ENCODE assay signal across 7 mouse cellular contexts in the genomic region with DNA sequence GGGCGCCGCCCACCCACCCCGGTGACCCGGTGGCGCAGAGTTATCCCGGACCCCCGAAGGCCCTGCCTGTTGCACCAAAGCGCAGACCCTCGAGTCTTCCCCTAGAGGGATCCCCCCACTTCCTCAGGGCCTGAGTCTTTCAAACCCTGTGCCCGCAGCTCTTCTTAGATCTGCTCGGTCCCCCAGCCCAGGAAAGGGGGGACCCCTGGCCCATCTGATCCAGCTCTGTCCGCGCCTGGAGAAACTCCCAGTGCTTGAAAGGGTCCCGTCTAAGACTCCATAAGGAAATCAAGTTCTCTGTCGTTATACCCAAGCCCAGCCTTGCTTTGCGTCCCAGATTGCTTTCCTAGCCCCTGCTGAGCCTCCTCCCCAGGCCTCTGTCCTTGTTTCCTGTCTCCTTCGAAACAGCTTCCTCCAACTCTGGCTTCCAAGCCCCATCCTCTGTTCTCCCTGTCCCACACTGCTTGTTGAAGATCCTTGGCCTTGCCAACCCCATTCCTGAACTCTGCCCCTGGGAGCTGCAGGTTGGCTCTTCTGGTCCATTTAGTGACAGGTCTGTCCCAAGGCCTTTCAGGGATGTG. TPM values are rescaled to one million over a fixed set of nuclear protein-coding genes. Genes with fewer than 3 reads are reported as not detected.
DNase-seq lines count a peak whose midpoint lies in the region; ATAC-seq and TF ChIP-seq lines count a peak whose summit lies in the region.

No protein-coding gene starts in this region.

- DNase-seq in spleen, adult 2 months (ENCODE audit: low read depth in 1 of 2, low spot score in 2 of 2): peak in 1 of 2 experiments; percentile 26
- DNase-seq in spleen, postnatal 36 days (ENCODE audit: low spot score in 2 of 2): no peak
- no peak for DNase-seq in forebrain, embryonic 11.5 days (ENCODE audit: low spot score)
- DNase-seq in midbrain, embryonic 14.5 days: no peak
- no peak for DNase-seq in right cerebral cortex, postnatal 36 days (ENCODE audit: low spot score in 2 of 2)
- no peak for DNase-seq in left cerebral cortex, postnatal 36 days (ENCODE audit: low spot score in 2 of 2)

- peak overlapping the region; percentile 88 for H3K9ac ChIP-seq in forebrain, embryonic 11.5 days (ENCODE audit: low read length)
- peak overlapping the region; percentile 90 for H3K9ac ChIP-seq in intestine, embryonic 16.5 days (ENCODE audit: low read depth, low read length)
- H3K9ac ChIP-seq in midbrain, embryonic 14.5 days (replicated peaks; ENCODE audit: low read length): peak overlapping the region; percentile 89

- WGBS in spleen, adult 2 months: under 1% methylated on average over 17 of the region's 17 CpGs
- 0% methylated on average over 14 of the region's 17 CpGs for WGBS in forebrain, embryonic 11.5 days
- 0% methylated on average over 17 of the region's 17 CpGs for WGBS in intestine, embryonic 16.5 days
- WGBS in midbrain, embryonic 14.5 days: 0% methylated on average over 17 of the region's 17 CpGs

- no peak for TF ChIP-seq CTCF in spleen, adult 2 months (IDR thresholded peaks at IDR 0.05; ENCODE audit: extremely low read depth, insufficient read depth, insufficient read length, insufficient replicate concordance)

- H3K4me2 ChIP-seq in forebrain, embryonic 11.5 days (ENCODE audit: low read depth, low read length, severe bottlenecking): peak overlapping the region; percentile 84
- H3K4me2 ChIP-seq in intestine, embryonic 16.5 days (ENCODE audit: low read depth, low read length): peak overlapping the region; percentile 90
- H3K4me2 ChIP-seq in midbrain, embryonic 14.5 days (ENCODE audit: low read length): peak overlapping the region; percentile 88

- H3K4me1 ChIP-seq in spleen, adult 2 months (ENCODE audit: control insufficient read depth, insufficient read depth, insufficient read length): peaks cover 12% of the 10 kb centered on the region; the same call in 1 of the 2 replicates
- H3K4me1 ChIP-seq in forebrain, embryonic 11.5 days (replicated peaks; ENCODE audit: control insufficient read depth, insufficient read depth, low read length): peaks cover 14% of the 10 kb centered on the region
- peaks cover 29% of the 10 kb centered on the region for H3K4me1 ChIP-seq in intestine, embryonic 16.5 days (ENCODE audit: control insufficient read depth, insufficient read depth, low read length)
- peaks cover 15% of the 10 kb centered on the region for H3K4me1 ChIP-seq in midbrain, embryonic 14.5 days (ENCODE audit: control insufficient read depth, insufficient read depth, low read length)

- intact Hi-C loops in left cerebral cortex, postnatal 36 days (cut with DNase I): no loop called here

- peak overlapping the region; percentile 78 for H3K4me3 ChIP-seq in spleen, adult 2 months (ENCODE audit: extremely low read depth, insufficient read depth, insufficient read length)
- peak overlapping the region; percentile 76 for H3K4me3 ChIP-seq in forebrain, embryonic 11.5 days (ENCODE audit: low read depth, low read length)
- H3K4me3 ChIP-seq in intestine, embryonic 16.5 days (ENCODE audit: low read length): peak overlapping the region; percentile 83
- H3K4me3 ChIP-seq in midbrain, embryonic 14.5 days (replicated peaks; ENCODE audit: low read depth, low read length): peak overlapping the region; percentile 64

- ATAC-seq in forebrain, embryonic 11.5 days (replicated peaks; ENCODE audit: low FRiP score): no peak; the same call in 1 of the 2 replicates
- ATAC-seq in intestine, embryonic 16.5 days: no peak
- no peak for ATAC-seq in midbrain, embryonic 14.5 days (ENCODE audit: low FRiP score, low TSS enrichment)

- no peak for TF ChIP-seq POLR2A in spleen, adult 2 months (IDR thresholded peaks at IDR 0.05; ENCODE audit: low read depth, low read length)

- H3K36me3 ChIP-seq in spleen, adult 2 months (ENCODE audit: control insufficient read depth, insufficient read depth, low read length): peaks cover 9% of the 10 kb centered on the region
- H3K36me3 ChIP-seq in forebrain, embryonic 11.5 days (ENCODE audit: control insufficient read depth, insufficient read depth, low read length): no peaks in the 10 kb centered on the region; the same call in 1 of the 2 replicates
- H3K36me3 ChIP-seq in intestine, embryonic 16.5 days (ENCODE audit: control insufficient read depth, insufficient read depth, low read length): peaks cover 11% of the 10 kb centered on the region
- H3K36me3 ChIP-seq in midbrain, embryonic 14.5 days (ENCODE audit: control insufficient read depth, insufficient read depth, low read length): peaks cover 19% of the 10 kb centered on the region

- H3K27ac ChIP-seq in spleen, adult 2 months (ENCODE audit: insufficient read depth, low read length): peak overlapping the region; percentile 99
- H3K27ac ChIP-seq in forebrain, embryonic 11.5 days (ENCODE audit: low read depth, low read length): peak overlapping the region; percentile 94
- peak overlapping the region; percentile 99 for H3K27ac ChIP-seq in intestine, embryonic 16.5 days (ENCODE audit: low read length)
- peak overlapping the region; percentile 98 for H3K27ac ChIP-seq in midbrain, embryonic 14.5 days (replicated peaks; ENCODE audit: low read depth, low read length)

- no peaks in the 10 kb centered on the region for H3K27me3 ChIP-seq in spleen, adult 2 months (ENCODE audit: control insufficient read depth, insufficient read depth, low read length)
- H3K27me3 ChIP-seq in forebrain, embryonic 11.5 days (ENCODE audit: control insufficient read depth, insufficient read depth, low read length): no peaks in the 10 kb centered on the region
- no peaks in the 10 kb centered on the region for H3K27me3 ChIP-seq in intestine, embryonic 16.5 days (replicated peaks; ENCODE audit: control insufficient read depth, insufficient read depth, low read length)
- H3K27me3 ChIP-seq in midbrain, embryonic 14.5 days (ENCODE audit: control insufficient read depth, insufficient read depth, low read length): no peaks in the 10 kb centered on the region

- H3K9me3 ChIP-seq in forebrain, embryonic 11.5 days (ENCODE audit: control insufficient read depth, low read length): no peaks in the 10 kb centered on the region
- no peaks in the 10 kb centered on the region for H3K9me3 ChIP-seq in intestine, embryonic 16.5 days (ENCODE audit: control insufficient read depth, low read length)
- no peaks in the 10 kb centered on the region for H3K9me3 ChIP-seq in midbrain, embryonic 14.5 days (ENCODE audit: control insufficient read depth, low read length)

RNA-seq across cellular contexts. Expression of a gene that starts 0.9 kb away (rescaled TPM):
- 70.2 and 89.3 TPM in 2 replicates for polyA plus RNA-seq in spleen, adult 2 months (2012; rRNA removed)
- 45.0 and 47.8 TPM in 2 replicates for polyA plus RNA-seq in forebrain, embryonic 11.5 days (2014; fragmentation: Nextera tagmentation; extraction: Ambion mirVana)
- polyA plus RNA-seq in intestine, embryonic 16.5 days (2015; fragmentation: Nextera tagmentation; extraction: Ambion mirVana): 56.3 and 57.4 TPM in 2 replicates
- 37.3 and 42.0 TPM in 2 replicates for polyA plus RNA-seq in midbrain, embryonic 14.5 days (2014; fragmentation: Nextera tagmentation; extraction: Ambion mirVana)
- 10 to 100 TPM; 57.6 to 65.0 TPM for total RNA-seq in left cerebral cortex, postnatal 36 days (2021)

RNA-seq across cellular contexts. Expression of a gene that starts 21.6 kb away (rescaled TPM):
- 0.12 and 0.13 TPM in 2 replicates for polyA plus RNA-seq in spleen, adult 2 months (2012; rRNA removed)
- polyA plus RNA-seq in forebrain, embryonic 11.5 days (2014; fragmentation: Nextera tagmentation; extraction: Ambion mirVana): 0.13 TPM in 1 of 2 replicates, not detected in the other
- polyA plus RNA-seq in intestine, embryonic 16.5 days (2015; fragmentation: Nextera tagmentation; extraction: Ambion mirVana): 0.21 and 0.55 TPM in 2 replicates
- polyA plus RNA-seq in midbrain, embryonic 14.5 days (2014; fragmentation: Nextera tagmentation; extraction: Ambion mirVana): not detected in 2 replicates
- total RNA-seq in left cerebral cortex, postnatal 36 days (2021): under 1 TPM in 1 of 2 experiments, not detected in 1; 0.97 TPM

RNA-seq across cellular contexts. Expression of a gene that starts 21.7 kb away (rescaled TPM):
- polyA plus RNA-seq in spleen, adult 2 months (2012; rRNA removed): 182 and 272 TPM in 2 replicates
- 15.8 and 17.3 TPM in 2 replicates for polyA plus RNA-seq in forebrain, embryonic 11.5 days (2014; fragmentation: Nextera tagmentation; extraction: Ambion mirVana)
- polyA plus RNA-seq in intestine, embryonic 16.5 days (2015; fragmentation: Nextera tagmentation; extraction: Ambion mirVana): 21.5 and 23.3 TPM in 2 replicates
- 1.7 and 2.9 TPM in 2 replicates for polyA plus RNA-seq in midbrain, embryonic 14.5 days (2014; fragmentation: Nextera tagmentation; extraction: Ambion mirVana)
- total RNA-seq in left cerebral cortex, postnatal 36 days (2021): 10 to 100 TPM; 23.7 to 31.5 TPM

RNA-seq across cellular contexts. Expression of a gene that starts 22.6 kb away (rescaled TPM):
- 0.32 and 0.73 TPM in 2 replicates for polyA plus RNA-seq in spleen, adult 2 months (2012; rRNA removed)
- polyA plus RNA-seq in forebrain, embryonic 11.5 days (2014; fragmentation: Nextera tagmentation; extraction: Ambion mirVana): not detected in 2 replicates
- 1,298 and 1,309 TPM in 2 replicates for polyA plus RNA-seq in intestine, embryonic 16.5 days (2015; fragmentation: Nextera tagmentation; extraction: Ambion mirVana)
- polyA plus RNA-seq in midbrain, embryonic 14.5 days (2014; fragmentation: Nextera tagmentation; extraction: Ambion mirVana): not detected in 2 replicates
- total RNA-seq in left cerebral cortex, postnatal 36 days (2021): not detected

RNA-seq across cellular contexts. Expression of a gene that starts 35.5 kb away (rescaled TPM):
- polyA plus RNA-seq in spleen, adult 2 months (2012; rRNA removed): 29.6 and 31.3 TPM in 2 replicates
- 9.6 and 10.4 TPM in 2 replicates for polyA plus RNA-seq in forebrain, embryonic 11.5 days (2014; fragmentation: Nextera tagmentation; extraction: Ambion mirVana)
- 34.5 and 36.1 TPM in 2 replicates for polyA plus RNA-seq in intestine, embryonic 16.5 days (2015; fragmentation: Nextera tagmentation; extraction: Ambion mirVana)
- 7.8 and 8.8 TPM in 2 replicates for polyA plus RNA-seq in midbrain, embryonic 14.5 days (2014; fragmentation: Nextera tagmentation; extraction: Ambion mirVana)
- 10 to 100 TPM; 14.4 to 16.5 TPM for total RNA-seq in left cerebral cortex, postnatal 36 days (2021)
